Mouse (Mus musculus) CD8-positive naive resting alpha-beta T cell, adult 2 months (primary cell): ENCODE measurements around the gene Rps11.
"Not testable (repeated sequence)": the region's sequence is repeated elsewhere in the genome, so short reads cannot be mapped to it uniquely, and the experiment has no call there.

ENCODE experiments used
- DNase-seq, 2 experiments: peaks; one replicate each; pipeline ENCODE4 v3.0.0; 2022; ENCODE audit warnings: low read depth in 2 of 2, low spot score in 2 of 2

Gene Rps11

DNA sequence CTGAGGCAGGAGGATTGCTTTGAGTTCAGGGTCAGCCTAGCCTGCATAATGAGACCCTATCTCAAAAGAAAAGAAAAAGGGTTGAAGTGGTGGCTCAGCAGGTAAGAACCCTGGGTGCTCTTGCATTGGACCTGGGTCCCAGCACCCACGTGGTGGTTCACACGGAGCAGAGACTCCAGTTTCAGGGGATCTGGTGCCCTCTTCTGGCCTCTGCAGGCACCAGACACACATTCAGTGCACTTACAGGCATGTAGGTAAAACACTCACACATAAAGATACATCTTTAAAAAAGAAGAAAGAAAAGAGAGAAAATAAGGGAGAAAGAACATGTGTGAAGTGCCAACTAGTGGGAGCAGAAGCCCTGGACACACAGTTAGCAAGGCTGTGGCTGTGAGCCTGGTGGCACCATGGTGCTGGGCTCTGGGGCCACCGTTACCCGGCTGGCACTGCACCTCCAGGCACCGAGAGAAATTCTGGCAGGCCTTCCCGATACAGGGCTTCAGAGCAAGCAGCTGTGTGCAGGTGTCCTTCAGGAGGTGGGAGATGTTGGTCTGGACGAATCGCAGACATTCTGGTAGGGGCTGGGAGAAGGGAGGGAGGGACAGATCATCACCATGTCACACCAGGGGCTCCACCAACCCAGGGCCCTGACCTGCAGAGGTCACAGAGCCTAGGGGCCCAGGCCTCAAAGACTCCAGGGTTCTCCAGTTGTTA is 9.4 kb upstream of the Rps11 start:
- no peak for DNase-seq

DNA sequence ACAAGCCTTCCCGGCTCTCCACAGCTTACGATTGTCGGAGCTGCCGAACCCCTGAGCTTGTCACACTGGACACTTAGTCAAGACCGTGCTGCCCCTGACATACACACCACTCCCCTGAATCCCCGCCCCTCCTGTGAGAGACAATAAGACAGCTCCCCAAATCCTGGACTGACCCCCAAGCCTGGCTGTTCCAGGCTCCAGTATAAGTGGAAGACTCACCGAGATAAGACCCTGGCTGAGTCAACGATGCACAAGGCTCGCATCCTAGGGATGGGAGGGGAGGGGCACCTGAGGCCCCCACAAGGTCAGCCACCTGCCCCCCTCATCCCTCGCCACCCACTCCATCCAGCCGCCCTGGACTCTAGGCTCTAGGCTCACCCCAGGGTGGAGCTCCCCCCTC is 7.6 kb upstream of the Rps11 start:
- no peak for DNase-seq

DNA sequence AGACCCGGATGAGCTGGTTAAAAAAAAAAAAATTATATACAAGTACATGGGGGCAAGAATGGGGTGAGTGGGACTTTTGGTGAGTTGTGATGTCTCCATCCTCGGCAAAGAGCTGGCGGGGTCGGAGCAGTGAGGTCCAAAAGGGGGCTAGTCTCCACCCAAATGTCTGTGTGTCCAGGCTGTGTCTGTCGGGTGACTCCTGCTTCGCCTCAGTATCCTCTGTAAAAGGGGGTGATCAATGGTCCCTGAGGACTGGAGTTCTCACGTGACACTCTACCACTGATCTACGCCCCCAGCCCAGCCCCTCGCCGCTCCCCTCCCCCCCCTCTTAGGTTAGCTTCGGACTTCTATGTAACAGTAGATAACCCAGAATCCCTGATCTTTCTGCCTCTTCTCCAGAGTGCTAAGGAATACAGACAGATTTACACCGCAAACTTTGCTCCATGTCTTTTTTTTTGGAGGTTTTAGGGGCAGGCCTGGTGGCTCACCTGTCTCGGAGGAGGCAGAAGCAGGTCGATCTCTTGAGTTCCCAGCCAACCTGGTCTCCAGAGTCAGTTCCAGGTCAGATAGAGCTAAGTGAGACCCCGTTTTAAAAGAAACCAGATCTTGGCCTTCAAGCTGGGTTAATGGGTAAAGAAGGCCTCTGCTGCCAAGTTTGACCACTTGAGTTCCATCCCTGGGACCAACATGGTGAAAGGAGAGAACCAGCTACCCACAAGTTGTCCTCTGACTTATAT is 5.7 kb upstream of the Rps11 start:
- no peak for DNase-seq

DNA sequence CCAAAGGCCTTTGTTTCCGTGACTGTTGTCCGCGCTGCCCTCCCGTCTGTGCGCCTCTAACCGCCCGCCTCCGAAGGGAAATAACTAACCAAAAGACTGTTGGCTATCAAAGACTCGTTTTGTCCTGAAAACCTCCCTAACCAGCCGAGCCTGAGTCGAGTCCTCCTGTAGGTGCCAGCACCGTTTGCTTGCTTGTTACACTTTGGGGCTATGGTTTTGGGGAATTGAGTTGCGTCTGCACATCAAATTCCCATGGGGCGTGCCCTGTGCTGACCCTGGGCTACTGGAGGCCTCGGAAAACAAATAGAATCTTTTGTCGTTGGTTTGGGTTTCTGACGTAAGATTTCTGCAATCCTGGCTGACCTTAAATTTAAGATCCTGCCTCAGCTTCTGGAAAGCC is 5.1 kb upstream of the Rps11 start:
- no peak for DNase-seq

- DNase-seq, result peak; percentile 97
These were observed 4.5 kb upstream of the Rps11 start, which contains the start of gene Rpl13a for GRCm38 (mm10) chr7:45128624-45129246. TSS of gene Rpl13a (minus strand) at chr7:45128761.

DNA sequence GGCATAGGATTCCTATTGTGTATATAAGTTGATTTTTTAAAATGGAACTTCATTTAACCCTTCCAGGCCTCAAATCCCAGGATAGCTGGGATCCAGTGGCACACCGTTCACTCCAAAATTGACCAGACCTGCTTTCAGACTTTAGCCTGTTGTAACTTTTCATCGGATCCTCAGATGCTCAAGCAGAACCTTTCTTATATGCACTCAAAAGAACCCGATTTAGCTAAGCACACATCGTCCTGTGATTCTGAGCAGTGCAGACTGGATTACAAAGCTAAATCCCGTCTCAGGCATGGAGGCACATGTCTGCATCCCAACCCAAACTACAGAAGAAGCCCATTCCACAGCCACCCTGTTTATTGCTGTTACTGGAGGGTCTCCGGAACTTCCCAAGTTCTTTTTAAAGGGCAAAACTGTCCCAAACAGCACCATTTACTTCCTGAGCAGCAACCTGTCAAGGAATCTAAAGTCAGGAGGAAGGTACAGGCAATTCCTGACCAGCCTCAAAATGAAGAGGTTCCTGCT is 3.5 kb upstream of the Rps11 start:
- no peak for DNase-seq

DNA sequence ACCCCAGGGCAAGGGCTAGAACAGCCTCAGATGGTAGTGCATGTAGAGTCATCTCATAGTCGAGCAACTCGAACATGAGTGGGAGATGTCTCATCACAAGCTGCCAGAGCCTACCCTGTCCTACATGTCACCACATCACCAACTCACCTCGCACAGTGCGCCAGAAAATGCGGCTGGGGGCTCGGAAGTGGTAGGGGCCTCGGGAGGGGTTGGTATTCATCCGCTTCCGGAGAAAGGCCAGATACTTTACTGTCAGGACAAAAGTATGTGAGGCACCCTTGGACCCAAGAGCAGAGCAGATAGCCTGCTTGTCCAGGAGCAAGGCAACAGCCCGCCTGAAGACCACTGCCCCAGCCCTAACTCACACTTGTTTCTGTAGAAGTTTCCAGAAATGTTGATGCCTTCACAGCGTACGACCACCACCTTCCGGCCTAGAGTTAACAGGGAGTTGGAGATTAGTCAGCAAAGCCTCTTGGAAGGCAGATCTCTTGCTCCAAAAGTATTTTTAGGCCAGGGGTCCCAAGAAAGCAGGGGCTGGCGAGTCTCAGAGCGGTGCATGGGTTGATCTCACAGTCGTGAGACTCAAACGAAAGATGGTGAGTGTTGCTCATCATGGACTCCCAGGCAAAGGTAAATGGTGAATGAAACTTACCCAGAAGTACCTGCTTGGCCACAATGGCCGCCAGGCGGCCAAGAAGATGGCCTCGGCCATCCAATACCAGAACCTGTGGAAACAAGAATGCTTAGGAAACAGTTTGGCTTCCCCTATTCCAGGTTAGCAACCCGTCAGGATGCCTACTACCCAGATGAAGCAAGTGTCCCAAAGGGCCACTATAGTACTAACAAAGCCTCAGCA is 2.8 kb upstream of the Rps11 start:
- DNase-seq, result no peak

DNA sequence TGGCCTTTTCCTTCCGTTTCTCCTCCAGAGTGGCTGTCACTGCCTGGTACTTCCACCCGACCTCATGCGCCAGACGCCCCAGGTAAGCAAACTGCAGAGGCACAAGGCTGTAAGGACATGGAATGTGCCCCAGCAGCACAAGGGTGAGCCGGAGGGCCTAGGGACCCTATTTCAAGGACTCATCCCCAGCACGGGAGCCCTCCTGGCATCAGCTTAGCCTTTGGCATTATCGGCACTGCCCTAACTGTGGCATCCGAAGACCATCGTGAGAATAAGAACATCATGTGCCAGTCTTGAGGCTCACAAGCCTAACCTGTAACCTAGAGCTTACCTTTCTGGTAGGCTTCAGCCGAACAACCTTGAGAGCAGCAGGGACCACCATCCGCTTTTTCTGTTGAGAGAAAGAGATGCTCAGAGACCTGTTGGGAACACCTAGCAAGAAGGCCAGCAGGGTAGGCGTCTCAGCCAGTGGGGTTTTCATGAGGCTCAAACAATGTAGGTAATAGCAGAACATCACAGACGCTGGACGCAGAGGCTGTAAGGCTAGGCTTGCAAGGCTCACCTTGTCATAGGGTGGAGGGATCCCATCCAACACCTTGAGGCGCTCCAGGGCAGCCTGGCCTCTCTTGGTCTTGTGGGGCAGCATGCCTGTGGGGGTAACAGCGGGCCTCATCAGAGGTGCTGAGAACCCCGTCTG is 2.1 kb upstream of the Rps11 start:
- DNase-seq, result no peak

GRCm38 (mm10) chr7:45125649-45126048 is 1.4 kb upstream of the Rps11 start:
- not testable (repeated sequence) for DNase-seq

GRCm38 (mm10) chr7:45125144-45125600 is 933 bp upstream of the Rps11 start:
- DNase-seq, result no peak

- no peak for DNase-seq
These were observed 1.1 kb downstream of the Rps11 start for GRCm38 (mm10) chr7:45123186-45123570.

DNA sequence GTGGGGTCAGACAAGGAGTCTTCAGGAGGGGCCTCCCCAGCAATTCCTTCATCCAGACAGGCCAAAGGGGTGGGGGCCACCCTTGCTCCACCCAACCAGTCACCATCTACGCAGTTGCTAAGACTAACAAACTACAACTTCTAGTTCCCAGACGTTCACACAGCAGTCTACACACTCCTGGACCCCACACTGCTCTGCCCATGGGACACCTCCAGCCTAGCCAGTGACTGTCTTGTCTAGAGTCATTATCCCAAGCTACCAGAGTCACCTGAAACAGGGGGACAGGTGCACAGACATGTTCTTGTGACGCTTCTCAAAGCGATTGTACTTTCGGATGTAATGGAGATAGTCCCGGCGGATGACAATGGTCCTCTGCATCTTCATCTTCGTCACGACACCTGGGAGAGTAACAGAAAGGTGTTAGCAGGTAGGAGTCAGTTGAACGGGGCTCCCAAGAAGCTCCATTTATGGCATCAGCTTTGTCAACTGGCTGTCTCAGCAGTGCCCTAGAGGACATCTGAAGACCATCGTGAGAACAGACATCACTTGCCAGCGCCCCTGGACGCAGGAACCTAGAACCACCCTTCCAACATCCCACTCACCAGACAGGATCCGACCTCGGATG is 1.6 kb downstream of the Rps11 start:
- no peak for DNase-seq

DNA sequence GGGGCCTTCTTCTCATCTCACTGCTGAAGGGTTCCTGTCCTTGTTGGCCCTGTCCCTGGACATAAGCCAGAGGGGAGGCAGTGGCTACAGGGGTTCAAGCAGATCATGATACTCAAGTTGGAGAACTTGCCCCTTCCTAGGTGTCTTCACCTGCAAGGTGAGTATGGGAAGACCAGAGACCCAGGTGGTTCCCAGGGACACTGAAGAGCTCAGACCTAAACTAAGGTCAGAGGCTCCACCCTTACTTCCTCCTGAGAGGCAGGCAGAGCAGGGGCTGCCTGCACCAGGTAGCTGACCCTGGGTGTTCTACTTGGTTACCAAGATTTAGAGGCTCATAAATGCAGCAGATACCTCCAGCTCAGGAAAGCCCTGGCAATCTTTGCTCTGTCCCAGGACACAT is 2.3 kb downstream of the Rps11 start:
- DNase-seq, result no peak

DNA sequence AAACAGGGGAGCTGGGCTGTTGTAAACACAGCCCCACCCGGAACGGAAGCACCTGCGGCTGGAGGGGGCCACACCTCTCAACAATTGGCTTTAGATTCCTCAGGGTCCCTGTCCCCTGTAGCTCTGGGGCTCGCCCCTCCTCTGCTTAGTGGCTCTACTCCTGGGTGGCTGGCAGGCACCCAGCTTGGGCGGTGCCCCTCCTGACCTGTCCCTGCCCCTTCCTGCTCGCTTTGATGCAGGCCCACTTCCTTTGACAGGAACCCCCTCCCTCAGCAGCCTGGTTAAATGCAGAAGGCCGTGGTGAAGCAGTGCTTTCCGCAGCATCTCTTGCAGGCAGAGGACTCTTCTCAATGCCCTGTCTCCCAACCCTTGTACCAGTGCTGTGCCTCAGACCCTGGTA is 2.8 kb downstream of the Rps11 start:
- DNase-seq, result peak; percentile 82 to 83

- no peak for DNase-seq
These were observed 4.2 kb downstream of the Rps11 start for GRCm38 (mm10) chr7:45119780-45120709.

DNA sequence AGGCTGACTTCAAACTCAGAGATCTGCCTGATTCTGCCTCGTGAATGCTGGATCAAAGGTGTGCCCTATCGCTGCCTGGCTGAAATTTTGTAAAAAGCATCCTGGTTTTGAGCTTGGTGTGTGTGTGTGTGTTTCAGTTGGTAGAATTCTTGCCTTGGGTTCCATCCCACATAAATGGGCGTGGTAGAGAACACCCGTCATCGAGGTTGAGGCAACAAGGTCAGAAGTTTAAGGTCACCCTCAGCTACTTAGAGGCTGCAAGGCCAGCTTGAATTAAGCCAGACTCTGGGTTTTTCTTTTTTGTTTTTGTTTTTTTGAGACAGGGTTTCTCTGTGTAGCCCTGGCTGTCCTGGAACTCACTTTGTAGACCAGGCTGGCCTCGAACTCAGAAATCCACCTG is 5.9 kb downstream of the Rps11 start:
- DNase-seq, result no peak

DNA sequence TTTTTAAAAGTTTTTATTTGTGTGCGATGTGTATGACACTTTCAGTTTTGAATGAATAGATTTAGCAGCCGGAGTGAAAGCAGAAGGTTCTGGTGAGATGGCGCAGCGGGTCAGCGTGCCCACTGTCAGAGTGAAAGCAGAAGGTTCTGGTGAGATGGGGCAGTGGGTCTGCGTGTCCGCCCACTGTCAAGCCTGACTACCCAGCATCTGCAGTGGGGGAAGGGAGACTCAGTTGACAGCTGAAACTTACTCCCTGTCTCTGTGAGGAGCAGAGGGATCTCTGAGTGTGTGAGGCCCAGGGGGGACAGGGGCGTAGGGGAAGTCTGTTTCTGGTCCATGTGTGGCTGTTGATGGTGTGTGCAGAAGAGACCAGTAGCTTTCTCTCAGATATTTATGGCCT is 6.7 kb downstream of the Rps11 start:
- no peak for DNase-seq

- DNase-seq, result no peak
These were observed 10.8 kb downstream of the Rps11 start for GRCm38 (mm10) chr7:45113476-45113875.

GRCm38 (mm10) chr7:45112529-45112928 is 11.7 kb downstream of the Rps11 start:
- DNase-seq, result no peak
